Mouse (Mus musculus) limb, embryonic 14.5 days (tissue): ENCODE measurements around the gene Kcna5. TPM values are rescaled to one million over a fixed set of nuclear protein-coding genes. Genes with fewer than 3 reads are reported as not detected.

Source experiments
- ATAC-seq: fragments of 200-750 bp; cut with Nextera tagmentation; 2 replicates; pipeline ENCODE4 v1.8.0; 2017; ENCODE audit warnings: low read depth, moderate number of reproducible peaks, moderate TSS enrichment; ENCODE audit not compliant: low FRiP score
- DNase-seq: peaks from one replicate; pipeline ENCODE4 v3.0.0-alpha.2; 2015; ENCODE audit warnings: low spot score
- H3K27ac ChIP-seq: fragments of 300-500 bp; sonication (generic); replicated peaks from 2 replicates; pipeline ENCODE4 v1.5.1; 2014; ENCODE audit warnings: low read depth, mild to moderate bottlenecking, low read length, moderate library complexity, mixed read lengths
- H3K27me3 ChIP-seq: fragments of 300-500 bp; sonication (generic); 2 replicates; pipeline ENCODE4 v1.6.1; 2014; ENCODE audit warnings: low read length, mixed read lengths; ENCODE audit not compliant: control insufficient read depth, insufficient read depth
- H3K36me3 ChIP-seq: fragments of 300-500 bp; sonication (generic); 2 replicates; pipeline ENCODE4 v1.6.1; 2014; ENCODE audit warnings: mild to moderate bottlenecking, low read length, moderate library complexity, mixed read lengths; ENCODE audit not compliant: control insufficient read depth, insufficient read depth
- H3K4me1 ChIP-seq: fragments of 300-500 bp; sonication (generic); 2 replicates; pipeline ENCODE4 v1.6.1; 2014; ENCODE audit warnings: antibody characterized with exemption, low read length, mixed read lengths; ENCODE audit not compliant: control insufficient read depth, insufficient read depth
- H3K4me2 ChIP-seq: fragments of 300-500 bp; sonication (generic); replicated peaks from 2 replicates; pipeline ENCODE4 v1.6.1; 2014; ENCODE audit warnings: low read depth, mild to moderate bottlenecking, low read length, moderate library complexity; ENCODE audit not compliant: severe bottlenecking
- H3K4me3 ChIP-seq: fragments of 300-500 bp; sonication (generic); replicated peaks from 2 replicates; pipeline ENCODE4 v1.5.1; 2014; ENCODE audit warnings: low read length
- H3K9ac ChIP-seq: fragments of 300-500 bp; sonication (generic); 2 replicates; pipeline ENCODE4 v1.6.1; 2014; ENCODE audit warnings: mild to moderate bottlenecking, low read depth, low read length, moderate library complexity; ENCODE audit not compliant: severe bottlenecking
- H3K9me3 ChIP-seq: fragments of 300-500 bp; sonication (generic); 2 replicates; pipeline ENCODE4 v1.6.1; 2016; ENCODE audit warnings: low read length; ENCODE audit not compliant: control insufficient read depth
- POLR2A ChIP-seq: fragments of 200-500 bp; IDR thresholded peaks from 2 replicates; pipeline ENCODE4 v1.8.0; 2012; ENCODE audit warnings: inconsistent platforms, mild to moderate bottlenecking, moderate library complexity, borderline replicate concordance; ENCODE audit not compliant: insufficient read depth, insufficient read length; ENCODE audit errors: extremely low read depth
- WGBS: fragments of 180-500 bp; shearing (Covaris S2); extraction: QIAGEN DNeasy Blood & Tissue Kit; methylation state at CpG from one replicate; pipeline ENCODE4 v1.1.7; 2014; 5-methylcytosine and 5-hydroxymethylcytosine counted together
- polyA plus RNA-seq, 2 experiments: library from polyadenylated mRNA; depleted of rRNA in 1 of 2; stranded (reverse) in 1 of 2; unstranded in 1 of 2; fragments of >200 nt; fragmentation: Nextera tagmentation in 1 of 2; extraction: Ambion mirVana in 1 of 2; gene quantifications; 2 replicates each; pipeline versions ENCODE4 v1.2.1 to v1.2.3; 2012 to 2014

Kcna5 gene
- polyA plus RNA-seq, 2 experiments: 3.1 to 5.0 TPM

GRCm38 (mm10) chr6:126531306-126531705, 3.9 kb downstream of the Kcna5 start:
- TF ChIP-seq POLR2A: no peak
- peaks cover 12% of the 10 kb centered on the region; the same call in 1 of the 2 replicates for H3K27me3 ChIP-seq
- no peak overlapping the region for H3K4me3 ChIP-seq
- DNase-seq (no peak), ATAC-seq (no peak)
- H3K9me3 ChIP-seq: no peaks in the 10 kb centered on the region
- no peak overlapping the region for H3K27ac ChIP-seq
- H3K36me3 ChIP-seq: no peaks in the 10 kb centered on the region
- H3K4me2 ChIP-seq: no peak overlapping the region
- WGBS: 83% methylated on average over 4 of the region's 4 CpGs
- no peak overlapping the region for H3K9ac ChIP-seq
- peaks cover 19% of the 10 kb centered on the region for H3K4me1 ChIP-seq

GRCm38 (mm10) chr6:126530019-126530418, 5.2 kb downstream of the Kcna5 start:
- peaks cover 6% of the 10 kb centered on the region; the same call in 1 of the 2 replicates for H3K4me1 ChIP-seq
- H3K9me3 ChIP-seq: no peaks in the 10 kb centered on the region
- H3K36me3 ChIP-seq: no peaks in the 10 kb centered on the region
- WGBS: 66% methylated on average over 3 of the region's 3 CpGs
- no peak overlapping the region for H3K9ac ChIP-seq
- H3K27me3 ChIP-seq: peaks cover 11% of the 10 kb centered on the region; the same call in 1 of the 2 replicates
- H3K4me3 ChIP-seq: no peak overlapping the region
- no peak overlapping the region for H3K4me2 ChIP-seq
- ATAC-seq (no peak), DNase-seq (no peak)
- no peak overlapping the region for H3K27ac ChIP-seq
- no peak for TF ChIP-seq POLR2A

GRCm38 (mm10) chr6:126514720-126515119, 20.5 kb downstream of the Kcna5 start:
- 62% methylated on average over 10 of the region's 10 CpGs for whole genome bisulfite sequencing
- Histone ChIP-seq H3K4me1 (no peaks in the 10 kb centered on the region), H3K36me3 (no peaks in the 10 kb centered on the region), H3K4me3 (no peak overlapping the region), H3K9me3 (no peaks in the 10 kb centered on the region), H3K27me3 (no peaks in the 10 kb centered on the region), H3K27ac (no peak overlapping the region), H3K4me2 (no peak overlapping the region), H3K9ac (no peak overlapping the region)
- no peak for TF ChIP-seq POLR2A
- ATAC-seq: no peak
- DNase-seq: no peak

GRCm38 (mm10) chr6:126513714-126514248, 21.4 kb downstream of the Kcna5 start:
- Histone ChIP-seq H3K4me1 (no peaks in the 10 kb centered on the region), H3K27ac (no peak overlapping the region), H3K36me3 (no peaks in the 10 kb centered on the region), H3K27me3 (no peaks in the 10 kb centered on the region), H3K9me3 (no peaks in the 10 kb centered on the region), H3K4me3 (no peak overlapping the region), H3K9ac (no peak overlapping the region), H3K4me2 (no peak overlapping the region)
- no peak for TF ChIP-seq POLR2A
- 87% methylated on average over 3 of the region's 3 CpGs for WGBS
- ATAC-seq (no peak), DNase-seq (no peak)

- no peak for ATAC-seq
Observed at GRCm38 (mm10) chr6:126513154-126513553, 22.1 kb downstream of the Kcna5 start.

More at GRCm38 (mm10) chr6:126513154-126513553, 22.1 kb downstream of the Kcna5 start:
- no peak for DNase-seq
- no peak overlapping the region for H3K27ac ChIP-seq
- H3K4me2 ChIP-seq: no peak overlapping the region
- WGBS: 71% methylated on average over 3 of the region's 3 CpGs
- no peaks in the 10 kb centered on the region for H3K36me3 ChIP-seq
- H3K4me3 ChIP-seq: no peak overlapping the region
- H3K4me1 ChIP-seq: no peaks in the 10 kb centered on the region
- no peak overlapping the region for H3K9ac ChIP-seq
- no peaks in the 10 kb centered on the region for H3K9me3 ChIP-seq
- no peaks in the 10 kb centered on the region for H3K27me3 ChIP-seq
- no peak for TF ChIP-seq POLR2A
